21 mouse cellular contexts compared by ENCODE assay signal in the genomic region with DNA sequence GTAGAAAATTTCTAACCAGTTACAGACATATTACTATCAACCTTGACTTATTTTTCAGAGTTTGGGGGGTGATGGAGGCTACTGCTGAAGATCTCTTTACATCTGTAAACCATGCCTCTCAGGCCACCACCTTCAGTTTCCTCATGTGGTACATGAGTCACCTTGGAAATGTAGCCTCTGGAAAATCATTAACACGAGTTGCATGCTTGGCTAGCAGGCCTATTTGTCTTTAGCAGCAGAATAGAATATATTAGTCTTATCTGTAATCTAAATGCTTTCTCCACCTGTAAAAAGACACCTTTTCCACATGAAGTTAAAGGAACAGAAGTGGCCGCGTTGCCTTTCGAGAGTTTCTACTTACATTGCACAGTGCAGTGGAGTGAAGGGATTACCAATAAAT.
DNase-seq lines count a peak whose midpoint lies in the region; ATAC-seq and TF ChIP-seq lines count a peak whose summit lies in the region.
"Had no signal": no experiment of that assay in that cellular context is flagged by ENCODE, and none has a peak within 500 bp of the region (broad histone marks: within the 10 kb centered on the region; RNA-seq: fewer than 3 reads in every experiment).

No protein-coding gene starts in this region.

- H3K27me3 ChIP-seq in intestine, embryonic 16.5 days (replicated peaks; ENCODE audit: control insufficient read depth, insufficient read depth, low read length), result no peaks in the 10 kb centered on the region
- no peaks in the 10 kb centered on the region for H3K27me3 ChIP-seq in stomach, postnatal 0 days (ENCODE audit: control insufficient read depth, insufficient read depth, low read length)
- no peaks in the 10 kb centered on the region for H3K27me3 ChIP-seq in midbrain, embryonic 13.5 days
- no peaks in the 10 kb centered on the region for H3K27me3 ChIP-seq in lung, postnatal 0 days (replicated peaks; ENCODE audit: insufficient read depth, low read length)
- H3K27me3 ChIP-seq: embryonic facial prominence, embryonic 15.5 days; heart, embryonic 15.5 days; midbrain, embryonic 12.5 days had no signal

- no peak for TF ChIP-seq EP300 in stomach, postnatal 0 days (optimal IDR thresholded peaks at IDR 0.05)
- TF ChIP-seq EP300 in lung, postnatal 0 days (IDR thresholded peaks at IDR 0.05), result no peak

- H3K9me3 ChIP-seq in intestine, embryonic 16.5 days (ENCODE audit: control insufficient read depth, low read length), result no peaks in the 10 kb centered on the region
- H3K9me3 ChIP-seq in stomach, postnatal 0 days (ENCODE audit: control insufficient read depth, low read length), result no peaks in the 10 kb centered on the region
- no peaks in the 10 kb centered on the region for H3K9me3 ChIP-seq in midbrain, embryonic 13.5 days
- no peaks in the 10 kb centered on the region for H3K9me3 ChIP-seq in lung, postnatal 0 days (ENCODE audit: low read length)
- H3K9me3 ChIP-seq: embryonic facial prominence, embryonic 15.5 days; heart, embryonic 15.5 days; midbrain, embryonic 12.5 days had no signal

- ATAC-seq in intestine, embryonic 16.5 days, result peak; percentile 87
- peak; percentile 84 for ATAC-seq in stomach, postnatal 0 days (ENCODE audit: low FRiP score, low TSS enrichment)
- no peak for ATAC-seq in midbrain, embryonic 13.5 days
- no peak for ATAC-seq in lung, postnatal 0 days
- ATAC-seq: CD4-positive, CD25-positive, alpha-beta regulatory T cell, adult 4 months; forebrain, embryonic 14.5 days; inflammation-experienced regulatory T-cells, adult 6 months; liver, postnatal 0 days had no signal

- H3K4me2 ChIP-seq in intestine, embryonic 16.5 days (ENCODE audit: low read depth, low read length), result no peak overlapping the region
- H3K4me2 ChIP-seq in stomach, postnatal 0 days (replicated peaks; ENCODE audit: low read depth), result no peak overlapping the region
- H3K4me2 ChIP-seq in midbrain, embryonic 13.5 days (replicated peaks), result no peak overlapping the region
- H3K4me2 ChIP-seq in lung, postnatal 0 days (replicated peaks; ENCODE audit: low read depth, low read length), result no peak overlapping the region
- H3K4me2 ChIP-seq: embryonic facial prominence, embryonic 15.5 days; heart, embryonic 15.5 days; hindbrain, embryonic 14.5 days; midbrain, embryonic 12.5 days had no signal

- H3K27ac ChIP-seq in intestine, embryonic 16.5 days (ENCODE audit: low read length), result no peak overlapping the region
- H3K27ac ChIP-seq in stomach, postnatal 0 days (replicated peaks), result no peak overlapping the region
- no peak overlapping the region for H3K27ac ChIP-seq in midbrain, embryonic 13.5 days
- H3K27ac ChIP-seq in lung, postnatal 0 days (ENCODE audit: low read length), result no peak overlapping the region
- H3K27ac ChIP-seq: embryonic facial prominence, embryonic 15.5 days; gastrocnemius, adult 2 months; heart, embryonic 15.5 days; hindbrain, embryonic 14.5 days; left cerebral cortex, adult 2 months; midbrain, embryonic 12.5 days had no signal

- no peak overlapping the region for H3K9ac ChIP-seq in intestine, embryonic 16.5 days (ENCODE audit: low read depth, low read length)
- H3K9ac ChIP-seq in stomach, postnatal 0 days (ENCODE audit: low read length), result no peak overlapping the region
- H3K9ac ChIP-seq in midbrain, embryonic 13.5 days (replicated peaks), result no peak overlapping the region
- H3K9ac ChIP-seq in lung, postnatal 0 days (replicated peaks; ENCODE audit: low read depth), result no peak overlapping the region
- H3K9ac ChIP-seq: embryonic facial prominence, embryonic 15.5 days; heart, embryonic 15.5 days; hindbrain, embryonic 14.5 days; liver, postnatal 0 days; midbrain, embryonic 12.5 days had no signal

- H3K4me3 ChIP-seq in intestine, embryonic 16.5 days (ENCODE audit: low read length), result no peak overlapping the region
- H3K4me3 ChIP-seq in stomach, postnatal 0 days (ENCODE audit: low read depth, low read length), result no peak overlapping the region
- H3K4me3 ChIP-seq in midbrain, embryonic 13.5 days (replicated peaks), result no peak overlapping the region
- H3K4me3 ChIP-seq in lung, postnatal 0 days (ENCODE audit: low read depth, low read length), result no peak overlapping the region
- H3K4me3 ChIP-seq: embryonic facial prominence, embryonic 15.5 days; gastrocnemius, adult 2 months; heart, embryonic 15.5 days; left cerebral cortex, adult 2 months; midbrain, embryonic 12.5 days had no signal

- no peak for TF ChIP-seq CTCF in stomach, postnatal 0 days (IDR thresholded peaks at IDR 0.05; ENCODE audit: low read depth)
- TF ChIP-seq CTCF in lung, postnatal 0 days (IDR thresholded peaks at IDR 0.05), result no peak

- peak; percentile 74 for DNase-seq in kidney, adult 9 months
- peak; percentile 49 for DNase-seq in kidney, postnatal 14 days
- DNase-seq in stomach, postnatal 0 days (ENCODE audit: low spot score), result peak; percentile 23
- no peak for DNase-seq in cerebellum, postnatal 14 days
- DNase-seq in lung, postnatal 0 days (ENCODE audit: low spot score), result no peak
- DNase-seq: adrenal gland, postnatal 36 days; cerebellum, adult 9-10 months; gastrocnemius, adult 2 months; heart, postnatal 36 days; liver, postnatal 0 days; right cerebral cortex, postnatal 25 days had no signal

- H3K4me1 ChIP-seq in intestine, embryonic 16.5 days (ENCODE audit: control insufficient read depth, insufficient read depth, low read length), result no peaks in the 10 kb centered on the region
- no peaks in the 10 kb centered on the region for H3K4me1 ChIP-seq in stomach, postnatal 0 days (replicated peaks; ENCODE audit: control insufficient read depth, insufficient read depth)
- no peaks in the 10 kb centered on the region for H3K4me1 ChIP-seq in midbrain, embryonic 13.5 days (replicated peaks)
- no peaks in the 10 kb centered on the region for H3K4me1 ChIP-seq in lung, postnatal 0 days (ENCODE audit: insufficient read depth, low read depth, low read length)
- H3K4me1 ChIP-seq: embryonic facial prominence, embryonic 15.5 days; heart, embryonic 15.5 days; midbrain, embryonic 12.5 days had no signal

- no peaks in the 10 kb centered on the region for H3K36me3 ChIP-seq in intestine, embryonic 16.5 days (ENCODE audit: control insufficient read depth, insufficient read depth, low read length)
- no peaks in the 10 kb centered on the region for H3K36me3 ChIP-seq in stomach, postnatal 0 days (ENCODE audit: control insufficient read depth, insufficient read depth, low read length)
- H3K36me3 ChIP-seq in midbrain, embryonic 13.5 days, result peaks cover 16% of the 10 kb centered on the region
- H3K36me3 ChIP-seq in lung, postnatal 0 days (ENCODE audit: insufficient read depth, low read length), result peaks cover 31% of the 10 kb centered on the region
- H3K36me3 ChIP-seq: midbrain, embryonic 12.5 days had no signal

- WGBS in intestine, embryonic 16.5 days, result 73% methylated on average over 4 of the region's 4 CpGs
- WGBS in stomach, postnatal 0 days, result 61% methylated on average over 4 of the region's 4 CpGs
- 93% methylated on average over 4 of the region's 4 CpGs for WGBS in midbrain, embryonic 13.5 days
- WGBS in lung, postnatal 0 days, result 81% methylated on average over 4 of the region's 4 CpGs

Comparison
In these comparisons a context has a peak if more than half of its experiments do, and no peak if none do; other contexts are left out.
1. ATAC-seq: peak in intestine, embryonic 16.5 days (single experiment) and stomach, postnatal 0 days (single experiment); none in midbrain, embryonic 13.5 days (single experiment) and lung, postnatal 0 days (single experiment).
2. DNase-seq: peak in kidney, adult 9 months (single experiment), kidney, postnatal 14 days (single experiment) and stomach, postnatal 0 days (single experiment); none in cerebellum, postnatal 14 days (0 of 2) and lung, postnatal 0 days (single experiment).